Mouse (Mus musculus) limb, embryonic 15.5 days (tissue): ENCODE measurements at regions not wholly inside any gene's neighbourhood (a gene's known extent, or its start where the extent isn't known, plus 50 kb on each side); places are given as distances from the start of the nearest gene placed in this dataset.

Source experiments
- ATAC-seq: fragments of 200-750 bp; cut with Nextera tagmentation; 2 replicates; pipeline ENCODE4 v1.8.0; 2017; ENCODE audit warnings: low read depth, moderate TSS enrichment; ENCODE audit not compliant: insufficient number of reproducible peaks, low FRiP score, low TSS enrichment
- H3K27ac ChIP-seq: fragments of 300-500 bp; sonication (generic); 2 replicates; pipeline ENCODE4 v1.5.1; 2015; ENCODE audit warnings: moderate library complexity, mild to moderate bottlenecking, inconsistent platforms
- H3K27me3 ChIP-seq: fragments of 300-500 bp; sonication (generic); 2 replicates; pipeline ENCODE4 v1.6.1; 2015; ENCODE audit warnings: inconsistent platforms
- H3K36me3 ChIP-seq: fragments of 300-500 bp; sonication (generic); 2 replicates; pipeline ENCODE4 v1.6.1; 2015; ENCODE audit warnings: inconsistent platforms
- H3K4me1 ChIP-seq: fragments of 300-500 bp; sonication (generic); 2 replicates; pipeline ENCODE4 v1.6.1; 2015; ENCODE audit warnings: inconsistent platforms
- H3K4me2 ChIP-seq: fragments of 300-500 bp; sonication (generic); 2 replicates; pipeline ENCODE4 v1.6.1; 2015; ENCODE audit warnings: mild to moderate bottlenecking, inconsistent platforms
- H3K4me3 ChIP-seq: fragments of 300-500 bp; sonication (generic); 2 replicates; pipeline ENCODE4 v1.5.1; 2015; ENCODE audit warnings: mild to moderate bottlenecking, inconsistent platforms
- H3K9ac ChIP-seq: fragments of 300-500 bp; sonication (generic); 2 replicates; pipeline ENCODE4 v1.6.1; 2015; ENCODE audit warnings: inconsistent platforms
- H3K9me3 ChIP-seq: fragments of 300-500 bp; sonication (generic); 2 replicates; pipeline ENCODE4 v1.6.1; 2016; ENCODE audit warnings: inconsistent platforms
- WGBS: fragments of 180-500 bp; shearing (Covaris S2); methylation state at CpG from one replicate; pipeline ENCODE4 v1.1.7; 2015; 5-methylcytosine and 5-hydroxymethylcytosine counted together

GRCm38 (mm10) chr6:116767738-116768522 is 51.2 kb upstream of the Tmem72 start:
- Histone ChIP-seq H3K27ac (0 out of 2 replicates have a peak overlapping the region, but pooled peaks have one; percentile 3), H3K36me3 (no peaks in the 10 kb centered on the region), H3K9me3 (no peaks in the 10 kb centered on the region), H3K4me2 (no peak overlapping the region), H3K9ac (no peak overlapping the region), H3K4me1 (peaks cover 7% of the 10 kb centered on the region; the same call in 1 of the 2 replicates), H3K27me3 (peaks cover 3% of the 10 kb centered on the region; the same call in 1 of the 2 replicates), H3K4me3 (no peak overlapping the region)
- no peak for ATAC-seq
- 33% methylated on average over 17 of the region's 17 CpGs for WGBS

GRCm38 (mm10) chr6:116774954-116775675 is 58.4 kb upstream of the Tmem72 start:
- no peak overlapping the region for H3K27ac ChIP-seq
- no peaks in the 10 kb centered on the region for H3K36me3 ChIP-seq
- H3K4me3 ChIP-seq: no peak overlapping the region
- H3K9me3 ChIP-seq: no peaks in the 10 kb centered on the region
- peaks cover 3% of the 10 kb centered on the region; the same call in 1 of the 2 replicates for H3K27me3 ChIP-seq
- H3K9ac ChIP-seq: no peak overlapping the region
- H3K4me2 ChIP-seq: no peak overlapping the region
- H3K4me1 ChIP-seq: no peaks in the 10 kb centered on the region
- no peak for ATAC-seq
- 59% methylated on average over 12 of the region's 12 CpGs for WGBS

- H3K27ac ChIP-seq: no peak overlapping the region
- no peak overlapping the region for H3K4me2 ChIP-seq
- H3K4me1 ChIP-seq: no peaks in the 10 kb centered on the region
- H3K4me3 ChIP-seq: no peak overlapping the region
- H3K36me3 ChIP-seq: no peaks in the 10 kb centered on the region
- no peaks in the 10 kb centered on the region for H3K27me3 ChIP-seq
- H3K9ac ChIP-seq: no peak overlapping the region
- WGBS: 60% methylated on average over 3 of the region's 3 CpGs
- no peaks in the 10 kb centered on the region for H3K9me3 ChIP-seq
- no peak for ATAC-seq
Measured at GRCm38 (mm10) chr6:116786553-116787335, 70.0 kb upstream of the Tmem72 start.

- H3K4me1 ChIP-seq: no peaks in the 10 kb centered on the region
- 19% methylated on average over 4 of the region's 4 CpGs for WGBS
- H3K36me3 ChIP-seq: no peaks in the 10 kb centered on the region
- no peak overlapping the region for H3K27ac ChIP-seq
- no peak for ATAC-seq
- no peak overlapping the region for H3K9ac ChIP-seq
- no peaks in the 10 kb centered on the region for H3K9me3 ChIP-seq
- no peak overlapping the region for H3K4me3 ChIP-seq
- no peak overlapping the region for H3K4me2 ChIP-seq
- no peaks in the 10 kb centered on the region for H3K27me3 ChIP-seq
Measured at GRCm38 (mm10) chr6:116793321-116793960, 76.7 kb upstream of the Tmem72 start.

GRCm38 (mm10) chr6:116793961-116794336 is 77.2 kb upstream of the Tmem72 start:
- Histone ChIP-seq H3K4me1 (no peaks in the 10 kb centered on the region), H3K27me3 (no peaks in the 10 kb centered on the region), H3K4me2 (no peak overlapping the region), H3K9ac (no peak overlapping the region), H3K36me3 (no peaks in the 10 kb centered on the region), H3K4me3 (no peak overlapping the region), H3K9me3 (no peaks in the 10 kb centered on the region), H3K27ac (no peak overlapping the region)
- ATAC-seq: no peak
- WGBS: 13% methylated on average over 9 of the region's 9 CpGs

DNA sequence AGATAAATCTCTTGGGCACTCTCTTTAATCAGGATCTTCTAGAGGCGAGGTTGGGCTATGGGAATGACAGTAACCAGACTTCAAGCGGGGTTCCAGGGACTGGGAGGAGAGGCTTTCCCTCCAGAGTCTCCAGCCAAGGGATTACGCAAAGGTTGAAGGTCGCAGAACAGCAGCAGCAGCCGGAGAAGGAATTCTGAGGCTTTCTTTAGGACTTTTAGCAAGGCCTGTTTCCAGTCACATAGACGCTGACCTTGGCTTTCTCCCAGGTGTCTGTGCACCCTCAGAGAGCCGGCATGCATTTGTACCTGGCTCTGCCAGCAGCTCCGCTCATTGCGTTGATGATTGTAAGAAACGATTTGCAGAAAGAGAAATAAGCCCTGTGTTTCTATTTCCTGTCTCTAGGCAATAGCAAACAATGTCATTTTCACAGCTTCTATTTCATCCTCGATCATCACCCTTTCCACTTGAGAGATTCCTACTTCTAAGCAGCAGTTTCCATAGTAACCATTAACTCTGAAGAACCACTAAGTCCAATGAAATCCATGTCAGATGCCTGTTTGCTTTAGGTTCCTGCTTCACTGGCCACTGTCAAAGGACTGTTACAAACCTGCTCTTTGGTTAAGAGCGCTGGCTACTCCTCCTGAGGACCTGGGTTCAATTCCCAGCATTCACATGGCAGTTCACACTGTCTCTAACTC is 104.7 kb upstream of the Tmem72 start:
- Histone ChIP-seq H3K9ac (no peak overlapping the region), H3K4me3 (no peak overlapping the region), H3K27me3 (no peaks in the 10 kb centered on the region), H3K9me3 (no peaks in the 10 kb centered on the region), H3K4me1 (peaks cover 5% of the 10 kb centered on the region; the same call in 1 of the 2 replicates), H3K27ac (peak overlapping the region; percentile 17; the same call in 1 of the 2 replicates), H3K4me2 (no peak overlapping the region), H3K36me3 (no peaks in the 10 kb centered on the region)
- no peak for ATAC-seq
- 56% methylated on average over 12 of the region's 12 CpGs for WGBS

GRCm38 (mm10) chr6:116822605-116823004 is 105.9 kb upstream of the Tmem72 start:
- no peak overlapping the region for H3K4me3 ChIP-seq
- no peak overlapping the region for H3K9ac ChIP-seq
- H3K27ac ChIP-seq: no peak overlapping the region
- no peak overlapping the region for H3K4me2 ChIP-seq
- no peaks in the 10 kb centered on the region for H3K36me3 ChIP-seq
- WGBS: 91% methylated on average over 6 of the region's 6 CpGs
- no peaks in the 10 kb centered on the region for H3K9me3 ChIP-seq
- peaks cover 8% of the 10 kb centered on the region; the same call in 1 of the 2 replicates for H3K4me1 ChIP-seq
- no peaks in the 10 kb centered on the region for H3K27me3 ChIP-seq
- no peak for ATAC-seq

GRCm38 (mm10) chr6:116825628-116826027 is 108.9 kb upstream of the Tmem72 start:
- WGBS: 73% methylated on average over 2 of the region's 2 CpGs
- H3K4me3 ChIP-seq: no peak overlapping the region
- no peaks in the 10 kb centered on the region for H3K9me3 ChIP-seq
- no peaks in the 10 kb centered on the region for H3K27me3 ChIP-seq
- H3K4me1 ChIP-seq: peaks cover 8% of the 10 kb centered on the region; the same call in 1 of the 2 replicates
- H3K27ac ChIP-seq: no peak overlapping the region
- H3K36me3 ChIP-seq: no peaks in the 10 kb centered on the region
- H3K4me2 ChIP-seq: no peak overlapping the region
- no peak overlapping the region for H3K9ac ChIP-seq
- ATAC-seq: no peak

- Histone ChIP-seq H3K27me3 (no peaks in the 10 kb centered on the region), H3K36me3 (no peaks in the 10 kb centered on the region), H3K4me1 (peaks cover 8% of the 10 kb centered on the region; the same call in 1 of the 2 replicates), H3K9me3 (no peaks in the 10 kb centered on the region), H3K4me3 (no peak overlapping the region), H3K9ac (no peak overlapping the region), H3K27ac (no peak overlapping the region), H3K4me2 (no peak overlapping the region)
- WGBS: 16% methylated on average over 2 of the region's 2 CpGs
- no peak for ATAC-seq
Measured at GRCm38 (mm10) chr6:116829341-116829740, 112.6 kb upstream of the Tmem72 start.

- H3K4me2 ChIP-seq: no peak overlapping the region
- H3K9me3 ChIP-seq: no peaks in the 10 kb centered on the region
- no peaks in the 10 kb centered on the region for H3K4me1 ChIP-seq
- H3K27me3 ChIP-seq: no peaks in the 10 kb centered on the region
- no peaks in the 10 kb centered on the region for H3K36me3 ChIP-seq
- no peak overlapping the region for H3K4me3 ChIP-seq
- ATAC-seq: no peak
- H3K27ac ChIP-seq: no peak overlapping the region
- 73% methylated on average over 11 of the region's 11 CpGs for WGBS
- H3K9ac ChIP-seq: no peak overlapping the region
Measured at GRCm38 (mm10) chr6:116845990-116846862, 129.5 kb upstream of the Tmem72 start.
